Mouse (Mus musculus): ENCODE measurements around the gene Sacs. TPM values are rescaled to one million over a fixed set of nuclear protein-coding genes. Genes with fewer than 3 reads are reported as not detected.

The Sacs gene
- polyA plus RNA-seq, 2 experiments: 1.5 to 1.9 TPM

DNA sequence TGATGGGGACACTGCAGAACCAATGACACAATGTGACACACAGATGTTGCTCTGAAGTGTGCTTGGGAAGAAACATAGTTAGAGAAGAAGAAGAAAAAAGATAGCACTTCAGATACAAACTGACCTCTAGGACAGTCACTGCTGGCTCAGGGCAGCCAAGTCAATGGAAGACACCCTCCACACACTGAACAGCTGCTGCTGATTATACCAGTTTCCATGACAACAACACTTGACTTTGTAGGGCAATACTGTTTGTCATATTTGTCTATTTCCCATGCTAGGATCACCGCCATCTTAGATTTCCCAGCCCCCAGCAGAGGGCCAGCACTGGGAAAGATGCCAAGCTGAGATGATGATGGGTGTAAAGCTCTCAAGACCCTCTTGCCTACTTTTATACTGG is 22.7 kb downstream of the Sacs start:
- TF ChIP-seq CTCF (IDR thresholded peaks at IDR 0.05; ENCODE audit: low read depth) (no peak), EP300 (IDR thresholded peaks at IDR 0.05; ENCODE audit: low read depth) (no peak)
- Histone ChIP-seq H3K9ac (replicated peaks) (no peak overlapping the region), H3K27me3 (ENCODE audit: control insufficient read depth, insufficient read depth, low read length) (no peaks in the 10 kb centered on the region), H3K9me3 (ENCODE audit: control insufficient read depth, low read length) (no peaks in the 10 kb centered on the region), H3K4me3 (ENCODE audit: insufficient read depth in 1 of 2, low read depth in 2 of 2, low read length in 2 of 2) (no peak overlapping the region), H3K27ac (no peak overlapping the region), H3K4me2 (ENCODE audit: low read depth) (no peak overlapping the region), H3K36me3 (replicated peaks; ENCODE audit: control insufficient read depth, insufficient read depth, low read depth) (no peaks in the 10 kb centered on the region), H3K4me1 (replicated peaks; ENCODE audit: control insufficient read depth in 2 of 2, insufficient read depth in 2 of 2, low read length in 1 of 2) (0 out of 4 replicates have a peak, but pooled peaks cover 0 to 2% of the 10 kb centered on the region in 2 experiments)
- no peak for DNase-seq (ENCODE audit: low read depth in 3 of 3, low spot score in 3 of 3)
- no peak for ATAC-seq (ENCODE audit: insufficient read depth)
- WGBS (ENCODE audit: insufficient replicate concordance): 58% methylated on average over 1 of the region's 1 CpGs

GRCm38 (mm10) chr14:61161367-61162334 is 23.4 kb downstream of the Sacs start:
- H3K27me3 ChIP-seq (ENCODE audit: control insufficient read depth, insufficient read depth, low read length): no peaks in the 10 kb centered on the region
- no peaks in the 10 kb centered on the region for H3K9me3 ChIP-seq (ENCODE audit: control insufficient read depth, low read length)
- H3K4me3 ChIP-seq (ENCODE audit: insufficient read depth in 1 of 2, low read depth in 2 of 2, low read length in 2 of 2): no peak overlapping the region
- DNase-seq (ENCODE audit: low read depth in 3 of 3, low spot score in 3 of 3) (no peak), ATAC-seq (ENCODE audit: insufficient read depth) (no peak)
- TF ChIP-seq CTCF (IDR thresholded peaks at IDR 0.05; ENCODE audit: low read depth) (no peak), EP300 (IDR thresholded peaks at IDR 0.05; ENCODE audit: low read depth) (no peak)
- 0 out of 4 replicates have a peak, but pooled peaks cover 0 to 2% of the 10 kb centered on the region in 2 experiments for H3K4me1 ChIP-seq (replicated peaks; ENCODE audit: control insufficient read depth in 2 of 2, insufficient read depth in 2 of 2, low read length in 1 of 2)
- 47% methylated on average over 10 of the region's 10 CpGs for WGBS (ENCODE audit: insufficient replicate concordance)
- H3K4me2 ChIP-seq (ENCODE audit: low read depth): no peak overlapping the region
- no peak overlapping the region for H3K9ac ChIP-seq (replicated peaks)
- H3K36me3 ChIP-seq (replicated peaks; ENCODE audit: control insufficient read depth, insufficient read depth, low read depth): no peaks in the 10 kb centered on the region
- no peak overlapping the region for H3K27ac ChIP-seq

DNA sequence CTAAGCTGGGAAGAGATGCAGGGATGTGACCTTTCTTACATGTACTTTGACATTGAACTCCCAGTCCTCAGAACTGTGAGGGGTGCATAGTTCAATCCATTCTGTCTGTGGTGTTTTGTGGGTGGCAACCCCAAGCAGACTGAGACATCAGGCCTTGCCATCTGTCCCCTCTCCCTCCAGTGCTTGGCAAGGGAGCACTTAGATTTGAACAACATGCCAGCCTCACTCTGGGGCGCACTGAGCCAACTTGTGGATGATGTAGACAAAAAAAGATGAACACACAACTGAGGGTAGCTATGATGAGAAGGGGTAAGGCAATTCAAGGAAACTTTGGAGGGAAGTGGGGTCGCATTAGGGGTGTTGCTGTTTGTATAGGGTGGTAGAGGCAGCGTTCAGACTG is 26.2 kb downstream of the Sacs start:
- Histone ChIP-seq H3K36me3 (replicated peaks; ENCODE audit: control insufficient read depth, insufficient read depth, low read depth) (no peaks in the 10 kb centered on the region), H3K4me3 (ENCODE audit: insufficient read depth in 1 of 2, low read depth in 2 of 2, low read length in 2 of 2) (no peak overlapping the region), H3K9me3 (ENCODE audit: control insufficient read depth, low read length) (no peaks in the 10 kb centered on the region), H3K4me2 (ENCODE audit: low read depth) (no peak overlapping the region), H3K27me3 (ENCODE audit: control insufficient read depth, insufficient read depth, low read length) (no peaks in the 10 kb centered on the region), H3K9ac (replicated peaks) (no peak overlapping the region), H3K4me1 (replicated peaks; ENCODE audit: control insufficient read depth in 2 of 2, insufficient read depth in 2 of 2, low read length in 1 of 2) (0 out of 4 replicates have a peak, but pooled peaks cover 0 to 2% of the 10 kb centered on the region in 2 experiments), H3K27ac (no peak overlapping the region)
- WGBS (ENCODE audit: insufficient replicate concordance): 69% methylated on average over 3 of the region's 3 CpGs
- DNase-seq (ENCODE audit: low read depth in 3 of 3, low spot score in 3 of 3) (no peak), ATAC-seq (ENCODE audit: insufficient read depth) (no peak)
- TF ChIP-seq EP300 (IDR thresholded peaks at IDR 0.05; ENCODE audit: low read depth) (no peak), CTCF (IDR thresholded peaks at IDR 0.05; ENCODE audit: low read depth) (no peak)

DNA sequence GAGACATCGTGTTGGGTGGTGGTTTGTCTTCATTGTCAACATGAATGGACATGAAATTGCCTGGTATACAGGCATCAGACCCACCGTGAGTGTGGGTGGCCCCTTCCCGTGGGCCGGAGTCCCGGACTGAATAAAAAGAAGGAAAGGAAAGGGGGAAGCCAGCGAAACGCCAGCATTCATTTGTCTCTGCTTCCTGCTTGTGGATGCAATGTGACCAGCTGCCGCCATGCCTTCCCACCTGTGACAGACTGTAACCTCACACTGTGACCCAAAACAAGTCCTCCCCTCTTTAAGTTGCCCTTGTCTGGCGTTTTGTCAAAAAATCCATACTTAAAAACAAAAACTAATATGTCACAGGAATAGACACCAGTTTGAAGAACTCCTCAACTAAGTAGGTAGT is 27.7 kb downstream of the Sacs start:
- Histone ChIP-seq H3K36me3 (replicated peaks; ENCODE audit: control insufficient read depth, insufficient read depth, low read depth) (no peaks in the 10 kb centered on the region), H3K27ac (no peak overlapping the region), H3K9ac (replicated peaks) (no peak overlapping the region), H3K4me1 (replicated peaks; ENCODE audit: control insufficient read depth in 2 of 2, insufficient read depth in 2 of 2, low read length in 1 of 2) (0 out of 4 replicates have a peak, but pooled peaks cover 0 to 2% of the 10 kb centered on the region in 2 experiments), H3K4me3 (ENCODE audit: insufficient read depth in 1 of 2, low read depth in 2 of 2, low read length in 2 of 2) (no peak overlapping the region), H3K9me3 (ENCODE audit: control insufficient read depth, low read length) (no peaks in the 10 kb centered on the region), H3K27me3 (ENCODE audit: control insufficient read depth, insufficient read depth, low read length) (no peaks in the 10 kb centered on the region), H3K4me2 (ENCODE audit: low read depth) (no peak overlapping the region)
- no peak for TF ChIP-seq CTCF (IDR thresholded peaks at IDR 0.05; ENCODE audit: low read depth)
- WGBS (ENCODE audit: insufficient replicate concordance): 53% methylated on average over 9 of the region's 9 CpGs
- no peak for ATAC-seq (ENCODE audit: insufficient read depth)
- no peak for DNase-seq (ENCODE audit: low read depth in 3 of 3, low spot score in 3 of 3)

- 62% methylated on average over 5 of the region's 5 CpGs for WGBS (ENCODE audit: insufficient replicate concordance)
- H3K9me3 ChIP-seq (ENCODE audit: control insufficient read depth, low read length): no peaks in the 10 kb centered on the region
- no peak for TF ChIP-seq EP300 (IDR thresholded peaks at IDR 0.05; ENCODE audit: low read depth)
- TF ChIP-seq CTCF (IDR thresholded peaks at IDR 0.05; ENCODE audit: low read depth): no peak
- no peak overlapping the region for H3K27ac ChIP-seq
- no peak overlapping the region for H3K4me3 ChIP-seq (ENCODE audit: insufficient read depth in 1 of 2, low read depth in 2 of 2, low read length in 2 of 2)
- ATAC-seq (ENCODE audit: insufficient read depth) (no peak), DNase-seq (ENCODE audit: low read depth in 3 of 3, low spot score in 3 of 3) (no peak)
- no peaks in the 10 kb centered on the region for H3K36me3 ChIP-seq (replicated peaks; ENCODE audit: control insufficient read depth, insufficient read depth, low read depth)
- no peak overlapping the region for H3K9ac ChIP-seq (replicated peaks)
- H3K4me1 ChIP-seq (replicated peaks; ENCODE audit: control insufficient read depth in 2 of 2, insufficient read depth in 2 of 2, low read length in 1 of 2): peaks cover 9% of the 10 kb centered on the region in 2 experiments
- H3K27me3 ChIP-seq (ENCODE audit: control insufficient read depth, insufficient read depth, low read length): no peaks in the 10 kb centered on the region
- no peak overlapping the region for H3K4me2 ChIP-seq (ENCODE audit: low read depth)
Observed at GRCm38 (mm10) chr14:61171261-61171970, 33.2 kb downstream of the Sacs start.

Data from liver, embryonic 14.5 days (tissue).